In genomic region chr12:111797251-111797650, GRCm38 (mm10) we compare ENCODE assay signal across 23 mouse cellular contexts.
"Had no signal": no experiment of that assay in that cellular context is flagged by ENCODE, and none has a peak within 500 bp of the region (broad histone marks: within the 10 kb centered on the region; RNA-seq: fewer than 3 reads in every experiment).

No protein-coding gene starts in this region.

- H3K4me1 ChIP-seq: limb, embryonic 10.5 days; limb, embryonic 13.5 days; lung, embryonic 15.5 days; megakaryocyte, embryonic 14.5 days; midbrain, embryonic 10.5 days; midbrain, embryonic 13.5 days; neural tube, embryonic 13.5 days; stomach, embryonic 15.5 days had no signal

- DNase-seq: kidney, adult 8-10 months; kidney, postnatal 14 days; liver; lung, adult 18-20 months; lung, postnatal 10 days; lung, postnatal 36 days; retina, postnatal 1 day; right cerebral cortex, postnatal 25 days; spleen, adult 18-20 months; thymus, postnatal 25 days had no signal

- H3K9ac ChIP-seq: kidney, embryonic 15.5 days; limb, embryonic 13.5 days; liver, embryonic 12.5 days; liver, embryonic 15.5 days; lung, embryonic 15.5 days; midbrain, embryonic 13.5 days; neural tube, embryonic 13.5 days; stomach, embryonic 15.5 days had no signal

- H3K27ac ChIP-seq: kidney, embryonic 15.5 days; limb, embryonic 10.5 days; limb, embryonic 13.5 days; liver, embryonic 12.5 days; liver, embryonic 15.5 days; lung, embryonic 15.5 days; midbrain, embryonic 10.5 days; midbrain, embryonic 13.5 days; neural tube, embryonic 13.5 days; stomach, embryonic 15.5 days had no signal

- H3K4me2 ChIP-seq: kidney, embryonic 15.5 days; limb, embryonic 13.5 days; liver, embryonic 12.5 days; liver, embryonic 15.5 days; lung, embryonic 15.5 days; midbrain, embryonic 13.5 days; neural tube, embryonic 13.5 days; stomach, embryonic 15.5 days had no signal

- H3K4me3 ChIP-seq: kidney, embryonic 15.5 days; limb, embryonic 10.5 days; limb, embryonic 13.5 days; liver, embryonic 12.5 days; liver, embryonic 15.5 days; lung, embryonic 15.5 days; megakaryocyte, embryonic 14.5 days; midbrain, embryonic 10.5 days; midbrain, embryonic 13.5 days; myocyte; neural tube, embryonic 13.5 days; stomach, embryonic 15.5 days had no signal

- ATAC-seq: liver, embryonic 12.5 days; midbrain, embryonic 13.5 days; midbrain, embryonic 16.5 days had no signal

- H3K27me3 ChIP-seq: kidney, embryonic 15.5 days; limb, embryonic 13.5 days; liver, embryonic 12.5 days; liver, embryonic 15.5 days; lung, embryonic 15.5 days; megakaryocyte, embryonic 14.5 days; midbrain, embryonic 13.5 days; neural tube, embryonic 13.5 days; stomach, embryonic 15.5 days had no signal

- H3K9me3 ChIP-seq: kidney, embryonic 15.5 days; limb, embryonic 10.5 days; limb, embryonic 13.5 days; liver, embryonic 12.5 days; liver, embryonic 15.5 days; lung, embryonic 15.5 days; megakaryocyte, embryonic 14.5 days; midbrain, embryonic 10.5 days; midbrain, embryonic 13.5 days; neural tube, embryonic 13.5 days; stomach, embryonic 15.5 days had no signal
